Mouse (Mus musculus): ENCODE measurements around the gene 2310022B05Rik. TPM values are rescaled to one million over a fixed set of nuclear protein-coding genes. Genes with fewer than 3 reads are reported as not detected.

2310022B05Rik gene
- total RNA-seq, 2 experiments from 2014 or later = 76.5 to 77.4 TPM

GRCm38 (mm10) chr8:124681077-124681791, 18.1 kb upstream of the 2310022B05Rik start:
- no peak for TF ChIP-seq CTCF (conservative IDR thresholded peaks at IDR 0.05)
- H3K4me3 ChIP-seq = no peak overlapping the region
- no peak overlapping the region for H3K27ac ChIP-seq
- DNase-seq (ENCODE audit: low spot score in 2 of 2) = no peak

GRCm38 (mm10) chr8:124678246-124678645, 15.1 kb upstream of the 2310022B05Rik start:
- Histone ChIP-seq H3K27ac (no peak overlapping the region), H3K4me3 (no peak overlapping the region)
- no peak for DNase-seq (ENCODE audit: low spot score in 2 of 2)
- TF ChIP-seq CTCF (conservative IDR thresholded peaks at IDR 0.05) = no peak

GRCm38 (mm10) chr8:124677486-124677885, 14.3 kb upstream of the 2310022B05Rik start:
- peak overlapping the region; percentile 88 for H3K27ac ChIP-seq
- peak; percentile 99 for TF ChIP-seq CTCF (conservative IDR thresholded peaks at IDR 0.05)
- DNase-seq (ENCODE audit: low spot score in 2 of 2) = peak; percentile 87 to 88
- no peak overlapping the region for H3K4me3 ChIP-seq

GRCm38 (mm10) chr8:124677078-124677477, 13.9 kb upstream of the 2310022B05Rik start:
- peak in 1 of 2 experiments; percentile 33 for DNase-seq (ENCODE audit: low spot score in 2 of 2)
- Histone ChIP-seq H3K27ac (peak overlapping the region; percentile 88), H3K4me3 (no peak overlapping the region)
- TF ChIP-seq CTCF (conservative IDR thresholded peaks at IDR 0.05) = no peak

GRCm38 (mm10) chr8:124676661-124677060, 13.5 kb upstream of the 2310022B05Rik start:
- no peak for TF ChIP-seq CTCF (conservative IDR thresholded peaks at IDR 0.05)
- H3K4me3 ChIP-seq = no peak overlapping the region
- H3K27ac ChIP-seq = peak overlapping the region; percentile 88
- DNase-seq (ENCODE audit: low spot score in 2 of 2) = no peak

GRCm38 (mm10) chr8:124672345-124672744, 9.2 kb upstream of the 2310022B05Rik start:
- no peak for DNase-seq (ENCODE audit: low spot score in 2 of 2)
- TF ChIP-seq CTCF (conservative IDR thresholded peaks at IDR 0.05) = no peak
- Histone ChIP-seq H3K27ac (no peak overlapping the region), H3K4me3 (no peak overlapping the region)

GRCm38 (mm10) chr8:124668798-124669197, 5.6 kb upstream of the 2310022B05Rik start:
- Histone ChIP-seq H3K27ac (peak overlapping the region; percentile 19; the same call in 1 of the 2 replicates), H3K4me3 (no peak overlapping the region)
- no peak for TF ChIP-seq CTCF (conservative IDR thresholded peaks at IDR 0.05)
- DNase-seq (ENCODE audit: low spot score in 2 of 2) = no peak

GRCm38 (mm10) chr8:124664414-124664813, 1.2 kb upstream of the 2310022B05Rik start:
- no peak for TF ChIP-seq CTCF (conservative IDR thresholded peaks at IDR 0.05)
- DNase-seq (ENCODE audit: low spot score in 2 of 2) = no peak
- no peak overlapping the region for H3K27ac ChIP-seq
- no peak overlapping the region for H3K4me3 ChIP-seq

- TF ChIP-seq CTCF (conservative IDR thresholded peaks at IDR 0.05) = no peak
- H3K27ac ChIP-seq = peak overlapping the region; percentile 90
- DNase-seq (ENCODE audit: low spot score in 2 of 2) = no peak
- peak overlapping the region; percentile 86; the same call in 1 of the 2 replicates for H3K4me3 ChIP-seq
Observed at GRCm38 (mm10) chr8:124663874-124664230, 683 bp upstream of the 2310022B05Rik start.

GRCm38 (mm10) chr8:124662446-124663111, 590 bp downstream of the 2310022B05Rik start:
- TF ChIP-seq CTCF (conservative IDR thresholded peaks at IDR 0.05) = no peak
- Histone ChIP-seq H3K4me3 (peak overlapping the region; percentile 86), H3K27ac (peak overlapping the region; percentile 90)
- DNase-seq (ENCODE audit: low spot score in 2 of 2) = no peak

GRCm38 (mm10) chr8:124661781-124662180, 1.4 kb downstream of the 2310022B05Rik start:
- TF ChIP-seq CTCF (conservative IDR thresholded peaks at IDR 0.05) = no peak
- peak in 1 of 2 experiments; percentile 51 for DNase-seq (ENCODE audit: low spot score in 2 of 2)
- peak overlapping the region; percentile 90 for H3K27ac ChIP-seq
- H3K4me3 ChIP-seq = peak overlapping the region; percentile 86

- H3K4me3 ChIP-seq = peak overlapping the region; percentile 18; the same call in 1 of the 2 replicates
- peak in 1 of 2 experiments; percentile 34 for DNase-seq (ENCODE audit: low spot score in 2 of 2)
- TF ChIP-seq CTCF (conservative IDR thresholded peaks at IDR 0.05) = no peak
- peak overlapping the region; percentile 90 for H3K27ac ChIP-seq
Observed at GRCm38 (mm10) chr8:124658415-124658814, 4.8 kb downstream of the 2310022B05Rik start.

GRCm38 (mm10) chr8:124657961-124658360, 5.2 kb downstream of the 2310022B05Rik start:
- Histone ChIP-seq H3K4me3 (no peak overlapping the region), H3K27ac (peak overlapping the region; percentile 90)
- no peak for DNase-seq (ENCODE audit: low spot score in 2 of 2)
- no peak for TF ChIP-seq CTCF (conservative IDR thresholded peaks at IDR 0.05)

All from layer of hippocampus, adult 2 months (tissue).